Mouse (Mus musculus): ENCODE data around the gene Tcf25. TPM values are rescaled to one million over a fixed set of nuclear protein-coding genes. Genes with fewer than 3 reads are reported as not detected.
"Not testable (repeated sequence)": the region's sequence is repeated elsewhere in the genome, so short reads cannot be mapped to it uniquely, and the experiment has no call there.

Gene Tcf25
- total RNA-seq, 2 experiments from 2014 or later, result 112 to 128 TPM

- DNase-seq, result no peak
Measured at GRCm38 (mm10) chr8:123428939-123429721, 55.6 kb downstream of the Tcf25 start.

- not testable (repeated sequence) for DNase-seq
Measured at GRCm38 (mm10) chr8:123429722-123430013, 56.1 kb downstream of the Tcf25 start.

GRCm38 (mm10) chr8:123430936-123431335 lies 57.4 kb downstream of the Tcf25 start:
- not testable (repeated sequence) for DNase-seq

- DNase-seq, result no peak
Measured at GRCm38 (mm10) chr8:123431616-123432365, 58.2 kb downstream of the Tcf25 start.

GRCm38 (mm10) chr8:123432381-123432780 lies 58.8 kb downstream of the Tcf25 start:
- DNase-seq, result no peak

- not testable (repeated sequence) for DNase-seq
Measured at GRCm38 (mm10) chr8:123433241-123433974, 59.9 kb downstream of the Tcf25 start.

GRCm38 (mm10) chr8:123441788-123442187 lies 68.2 kb downstream of the Tcf25 start:
- no peak for DNase-seq

GRCm38 (mm10) chr8:123442351-123442750 lies 68.8 kb downstream of the Tcf25 start:
- no peak for DNase-seq

GRCm38 (mm10) chr8:123442871-123443575 lies 69.5 kb downstream of the Tcf25 start:
- peak; percentile 88 for DNase-seq

GRCm38 (mm10) chr8:123443576-123443921 lies 70.0 kb downstream of the Tcf25 start:
- no peak for DNase-seq

GRCm38 (mm10) chr8:123444131-123444530 lies 70.6 kb downstream of the Tcf25 start:
- DNase-seq, result no peak

GRCm38 (mm10) chr8:123445981-123446380 lies 72.4 kb downstream of the Tcf25 start:
- DNase-seq, result no peak

GRCm38 (mm10) chr8:123446799-123447198 lies 73.2 kb downstream of the Tcf25 start:
- no peak for DNase-seq

GRCm38 (mm10) chr8:123450783-123451182 lies 77.2 kb downstream of the Tcf25 start:
- no peak for DNase-seq

GRCm38 (mm10) chr8:123451747-123452146 lies 78.2 kb downstream of the Tcf25 start:
- DNase-seq, result not testable (repeated sequence)

- no peak for DNase-seq
Measured at GRCm38 (mm10) chr8:123452149-123452548, 78.6 kb downstream of the Tcf25 start.

GRCm38 (mm10) chr8:123453291-123453690 lies 79.7 kb downstream of the Tcf25 start:
- no peak for DNase-seq

Other genes with a start within 250 kb of the Tcf25 start
- 1 to 10 TPM; 1.4 to 1.8 TPM for gene Sult5a1, start 215.4 kb upstream of the Tcf25 start, total RNA-seq (2021)
- gene Dpep1, start 187.5 kb upstream of the Tcf25 start, total RNA-seq (2021), result 10 to 100 TPM; 11.0 to 16.1 TPM
- gene Chmp1a, start 161.0 kb upstream of the Tcf25 start, total RNA-seq (2021), result 10 to 100 TPM; 36.7 to 52.8 TPM
- 1 to 10 TPM in 1 of 2 experiments, under 1 TPM in 1; 0.91 to 1.2 TPM for gene Spata33, start 160.9 kb upstream of the Tcf25 start, total RNA-seq (2021)
- 10 to 100 TPM; 10.1 to 12.0 TPM for gene Cdk10, start 148.9 kb upstream of the Tcf25 start, total RNA-seq (2021)
- gene Spata2l, start 137.5 kb upstream of the Tcf25 start, total RNA-seq (2021), result 1 to 10 TPM; 1.4 to 1.5 TPM
- gene Zfp276, start 119.6 kb upstream of the Tcf25 start, total RNA-seq (2021), result 1 to 10 TPM; 5.2 to 6.5 TPM
- gene Vps9d1, start 119.4 kb upstream of the Tcf25 start, total RNA-seq (2021), result 10 to 100 TPM; 12.2 to 13.7 TPM
- 1 to 10 TPM in 1 of 2 experiments, under 1 TPM in 1; 0.51 to 1.3 TPM for gene Fanca, start 55.2 kb upstream of the Tcf25 start, total RNA-seq (2021)
- gene Spire2, start 41.0 kb upstream of the Tcf25 start, total RNA-seq (2021), result under 1 TPM; 0.19 to 0.49 TPM
- gene Mc1r, start 33.4 kb downstream of the Tcf25 start, total RNA-seq (2021), result not detected
- not detected for gene Tubb3, start 37.7 kb downstream of the Tcf25 start, total RNA-seq (2021)
- 10 to 100 TPM; 37.8 to 38.2 TPM for gene Def8, start 49.8 kb downstream of the Tcf25 start, total RNA-seq (2021)
- gene Afg3l1, start 104.2 kb downstream of the Tcf25 start, total RNA-seq (2021), result 10 to 100 TPM; 37.9 to 39.8 TPM
- gene Dbndd1, start 141.7 kb downstream of the Tcf25 start, total RNA-seq (2021), result not detected
- gene Gas8, start 145.1 kb downstream of the Tcf25 start, total RNA-seq (2021), result 1 to 10 TPM; 3.5 to 4.0 TPM